Mouse (Mus musculus) heart, embryonic 15.5 days (tissue): ENCODE results near the gene Fundc1. TPM values are rescaled to one million over a fixed set of nuclear protein-coding genes. Genes with fewer than 3 reads are reported as not detected.
"Not testable (repeated sequence)": the region's sequence is repeated elsewhere in the genome, so short reads cannot be mapped to it uniquely, and the experiment has no call there.

Experiments used
- ATAC-seq: fragments of 200-750 bp; cut with Nextera tagmentation; replicated peaks from 2 replicates; pipeline ENCODE4 v1.8.0; 2017; ENCODE audit warnings: low read depth, moderate TSS enrichment; ENCODE audit not compliant: insufficient number of reproducible peaks, insufficient read depth, low FRiP score
- H3K27ac ChIP-seq: fragments of 300-500 bp; sonication (generic); 2 replicates; pipeline ENCODE4 v1.5.1; 2015; ENCODE audit warnings: mild to moderate bottlenecking, inconsistent platforms
- H3K27me3 ChIP-seq: fragments of 300-500 bp; sonication (generic); 2 replicates; pipeline ENCODE4 v1.6.1; 2015; ENCODE audit warnings: inconsistent platforms
- H3K36me3 ChIP-seq: fragments of 300-500 bp; sonication (generic); 2 replicates; pipeline ENCODE4 v1.6.1; 2015; ENCODE audit warnings: mild to moderate bottlenecking, inconsistent platforms
- H3K4me1 ChIP-seq: fragments of 300-500 bp; sonication (generic); replicated peaks from 2 replicates; pipeline ENCODE4 v1.6.1; 2015; ENCODE audit warnings: inconsistent platforms
- H3K4me2 ChIP-seq: fragments of 300-500 bp; sonication (generic); 2 replicates; pipeline ENCODE4 v1.6.1; 2015; ENCODE audit warnings: inconsistent platforms, mild to moderate bottlenecking, moderate library complexity
- H3K4me3 ChIP-seq: fragments of 300-500 bp; sonication (generic); 2 replicates; pipeline ENCODE4 v1.5.1; 2015; ENCODE audit warnings: mild to moderate bottlenecking, inconsistent platforms
- H3K9ac ChIP-seq: fragments of 300-500 bp; sonication (generic); 2 replicates; pipeline ENCODE4 v1.6.1; 2015; ENCODE audit warnings: mild to moderate bottlenecking, inconsistent platforms
- H3K9me3 ChIP-seq: fragments of 300-500 bp; sonication (generic); replicated peaks from 2 replicates; pipeline ENCODE4 v1.6.1; 2016; ENCODE audit warnings: inconsistent platforms
- WGBS: fragments of 180-500 bp; shearing (Covaris S2); methylation state at CpG from one replicate; pipeline ENCODE4 v1.1.7; 2015; ENCODE audit warnings: mixed read lengths; 5-methylcytosine and 5-hydroxymethylcytosine counted together
- polyA plus RNA-seq: library from polyadenylated mRNA; unstranded; fragments of >200 nt; fragmentation: Nextera tagmentation; extraction: Ambion mirVana; gene quantifications from 2 replicates; pipeline ENCODE4 v1.2.1, GENCODE M21; 2015

The Fundc1 gene
- polyA plus RNA-seq, 1 experiment from 2014 or later: 37.8 TPM

- not testable (repeated sequence) for H3K4me2 ChIP-seq, H3K27ac ChIP-seq, H3K9me3 ChIP-seq, H3K9ac ChIP-seq, H3K36me3 ChIP-seq, H3K27me3 ChIP-seq, ATAC-seq, H3K4me3 ChIP-seq, H3K4me1 ChIP-seq
Observed at GRCm38 (mm10) chrX:17551586-17551985, 20.5 kb downstream of the Fundc1 start.

DNA sequence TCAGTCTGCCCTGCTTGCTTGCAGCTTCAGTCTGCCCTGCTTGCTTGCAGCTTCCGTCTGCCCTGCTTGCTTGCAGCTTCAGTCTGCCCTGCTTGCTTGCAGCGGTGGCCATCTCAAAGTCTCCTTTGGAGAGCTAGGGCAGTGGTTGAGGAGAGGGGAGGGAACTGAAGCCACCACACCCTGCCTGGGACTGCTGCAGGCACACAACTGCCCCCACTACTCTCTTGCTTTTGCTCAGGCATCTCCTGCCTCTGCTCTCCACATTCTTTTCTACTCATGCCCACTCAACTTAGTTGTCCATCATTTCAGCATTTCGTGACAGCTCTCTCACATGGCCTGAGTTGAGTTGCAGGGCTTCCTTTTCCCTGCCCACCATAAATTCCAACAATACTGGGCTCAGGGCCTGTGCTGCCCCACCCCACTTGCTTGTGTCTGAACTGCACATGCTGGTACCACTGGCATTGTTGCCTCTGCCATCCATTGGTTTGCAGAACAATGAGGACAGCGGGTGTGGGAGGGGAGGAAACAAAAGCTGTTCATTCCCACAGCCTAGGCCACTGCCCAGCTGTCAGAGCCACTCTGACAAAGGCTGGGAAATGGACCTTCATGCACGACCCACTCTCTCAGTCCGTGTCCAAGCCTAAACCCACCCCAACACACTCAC, 24.9 kb downstream of the Fundc1 start:
- peak overlapping the region; percentile 37; the same call in 1 of the 2 replicates for H3K27ac ChIP-seq
- no peak for ATAC-seq
- no peaks in the 10 kb centered on the region for H3K36me3 ChIP-seq
- WGBS: 29% methylated on average over 6 of the region's 6 CpGs
- H3K27me3 ChIP-seq: no peaks in the 10 kb centered on the region
- H3K4me3 ChIP-seq: no peak overlapping the region
- no peak overlapping the region for H3K4me2 ChIP-seq
- 0 out of 2 replicates have a peak, but pooled peaks cover 6% of the 10 kb centered on the region for H3K4me1 ChIP-seq
- no peak overlapping the region for H3K9ac ChIP-seq
- H3K9me3 ChIP-seq: no peaks in the 10 kb centered on the region

DNA sequence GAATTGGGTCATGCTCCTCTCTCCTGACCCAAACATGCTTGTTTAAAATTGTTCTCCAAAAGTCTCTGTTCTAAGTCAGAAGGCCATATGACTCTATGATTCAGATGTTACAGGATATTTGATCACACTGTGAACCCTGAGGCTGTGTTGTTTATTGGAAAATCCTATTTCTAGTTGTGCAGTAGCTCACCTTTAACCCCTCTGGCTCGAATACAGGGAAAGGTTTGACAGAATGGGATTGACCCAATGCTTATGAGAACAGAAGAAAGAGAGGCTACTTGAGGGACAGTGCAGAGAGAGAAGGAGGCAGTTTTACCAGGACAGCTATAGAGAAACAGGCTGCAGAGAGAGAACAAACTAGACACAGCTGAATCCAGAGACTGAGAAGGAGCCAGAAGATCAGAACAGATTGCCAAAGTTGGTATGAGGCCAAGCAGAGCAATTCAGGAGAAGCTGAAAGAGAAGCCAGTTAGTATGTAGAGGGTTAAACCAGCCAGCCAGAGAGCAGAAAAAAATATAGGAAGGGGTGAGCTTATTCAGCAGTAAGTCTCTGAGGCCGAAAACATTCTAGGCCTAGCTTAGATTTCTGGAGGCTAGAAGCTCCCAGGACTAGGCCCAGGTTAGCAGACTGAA, 27.1 kb downstream of the Fundc1 start:
- Histone ChIP-seq H3K9ac (no peak overlapping the region), H3K36me3 (no peaks in the 10 kb centered on the region), H3K4me3 (no peak overlapping the region), H3K4me2 (no peak overlapping the region), H3K27ac (no peak overlapping the region), H3K27me3 (no peaks in the 10 kb centered on the region), H3K9me3 (no peaks in the 10 kb centered on the region), H3K4me1 (0 out of 2 replicates have a peak, but pooled peaks cover 6% of the 10 kb centered on the region)
- ATAC-seq: no peak
- WGBS: 40% methylated on average over 2 of the region's 2 CpGs

DNA sequence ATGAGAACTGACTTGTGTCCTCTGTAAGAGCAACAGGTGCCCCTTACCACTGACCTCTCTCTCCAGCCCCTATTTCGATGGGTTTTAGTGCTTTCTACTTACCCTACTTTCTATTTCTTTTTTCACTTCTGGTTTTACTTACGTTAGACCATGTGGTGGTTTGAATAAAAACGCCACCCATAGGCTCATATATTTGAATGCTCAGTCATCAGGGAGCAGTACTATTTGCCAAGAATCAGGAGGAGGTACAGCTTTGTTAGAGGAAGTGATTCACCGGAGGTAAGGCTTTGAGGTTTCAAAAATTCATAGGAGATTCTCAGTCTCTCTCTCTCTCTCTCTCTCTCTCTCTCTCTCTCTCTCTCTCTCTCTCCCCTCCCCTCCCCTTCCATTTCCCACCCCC, 34.4 kb downstream of the Fundc1 start:
- Histone ChIP-seq H3K36me3 (no peaks in the 10 kb centered on the region), H3K4me2 (no peak overlapping the region), H3K27me3 (no peaks in the 10 kb centered on the region), H3K27ac (no peak overlapping the region), H3K4me3 (no peak overlapping the region), H3K9me3 (no peaks in the 10 kb centered on the region), H3K9ac (no peak overlapping the region), H3K4me1 (no peaks in the 10 kb centered on the region)
- WGBS: 80% methylated on average over 4 of the region's 4 CpGs
- ATAC-seq: no peak

DNA sequence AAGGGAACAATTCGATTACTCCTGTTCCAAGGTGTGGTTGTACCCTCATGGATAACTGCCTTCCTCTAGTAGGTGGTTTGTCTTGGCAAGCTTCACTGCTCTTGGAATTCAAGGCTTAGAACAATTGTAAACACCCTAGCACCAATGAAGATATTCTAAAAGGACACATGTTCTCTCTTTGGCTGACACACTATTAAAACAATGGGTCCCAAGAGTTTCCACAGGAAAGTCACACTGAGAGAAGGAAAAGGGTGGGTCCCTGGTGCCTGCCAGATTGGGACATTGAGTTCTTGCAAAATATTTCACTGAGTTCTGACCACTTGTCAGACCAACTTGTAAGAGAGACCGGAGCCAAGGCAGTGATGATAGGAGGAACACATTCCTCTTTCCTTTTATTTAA, 45.1 kb downstream of the Fundc1 start:
- H3K4me3 ChIP-seq: no peak overlapping the region
- no peak overlapping the region for H3K27ac ChIP-seq
- 70% methylated on average over 2 of the region's 2 CpGs for WGBS
- no peaks in the 10 kb centered on the region for H3K36me3 ChIP-seq
- no peaks in the 10 kb centered on the region for H3K9me3 ChIP-seq
- ATAC-seq: no peak
- H3K27me3 ChIP-seq: no peaks in the 10 kb centered on the region
- no peak overlapping the region for H3K4me2 ChIP-seq
- no peak overlapping the region for H3K9ac ChIP-seq
- no peaks in the 10 kb centered on the region for H3K4me1 ChIP-seq

DNA sequence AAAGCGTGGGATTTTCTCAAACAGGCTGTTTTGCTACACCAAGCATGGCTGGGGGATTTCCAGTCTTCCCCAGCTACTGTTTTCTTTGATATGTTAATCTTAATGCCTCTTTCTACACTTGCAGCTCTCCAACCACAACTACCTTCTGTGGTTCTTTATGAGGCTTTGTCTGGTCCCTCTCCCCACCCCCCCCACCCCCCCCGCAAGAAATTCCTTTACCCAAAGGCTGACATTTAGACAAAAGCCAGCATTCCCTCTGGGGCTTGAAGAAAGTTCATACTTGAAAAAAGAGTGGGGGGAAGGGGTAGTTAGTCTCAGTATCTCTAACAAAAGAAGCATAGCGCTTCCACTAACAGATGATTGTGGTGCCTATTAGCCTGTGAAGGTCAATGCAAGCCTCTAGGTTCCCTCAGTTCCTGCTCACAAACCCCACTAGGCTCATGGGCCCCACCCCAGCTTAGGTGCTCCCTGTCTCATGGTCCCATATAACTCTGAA, 50.9 kb downstream of the Fundc1 start:
- H3K27ac ChIP-seq: no peak overlapping the region; the same call in 1 of the 2 replicates
- no peak overlapping the region for H3K4me2 ChIP-seq
- H3K27me3 ChIP-seq: no peaks in the 10 kb centered on the region
- H3K4me3 ChIP-seq: no peak overlapping the region
- H3K9ac ChIP-seq: no peak overlapping the region
- no peaks in the 10 kb centered on the region for H3K9me3 ChIP-seq
- no peaks in the 10 kb centered on the region for H3K4me1 ChIP-seq
- WGBS: 33% methylated on average over 3 of the region's 3 CpGs
- ATAC-seq: no peak
- H3K36me3 ChIP-seq: no peaks in the 10 kb centered on the region

GRCm38 (mm10) chrX:17520086-17520485, 52.0 kb downstream of the Fundc1 start:
- Histone ChIP-seq H3K4me3 (no peak overlapping the region), H3K4me2 (no peak overlapping the region)
- no peak for ATAC-seq

DNA sequence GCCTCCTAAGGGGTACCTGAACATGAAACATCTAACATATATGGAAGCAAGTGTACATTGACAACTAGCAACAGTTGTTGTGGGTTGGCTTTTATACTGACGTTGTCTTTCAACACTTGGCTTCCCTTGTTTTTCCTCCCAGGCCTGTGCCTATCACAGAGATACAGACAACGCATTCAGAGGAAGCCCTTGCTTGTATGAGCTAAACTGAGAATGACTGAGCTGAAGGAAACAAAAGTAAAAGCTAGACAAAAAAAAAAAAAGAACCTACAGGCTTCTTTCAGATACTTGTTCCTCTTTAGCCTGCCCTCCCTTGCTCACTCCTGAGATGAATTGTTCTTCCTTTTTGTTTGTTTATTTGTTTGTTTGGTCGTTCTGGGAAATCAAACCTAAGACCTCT, 58.1 kb downstream of the Fundc1 start:
- Histone ChIP-seq H3K36me3 (no peaks in the 10 kb centered on the region), H3K9me3 (no peaks in the 10 kb centered on the region), H3K9ac (no peak overlapping the region), H3K4me1 (no peaks in the 10 kb centered on the region), H3K27ac (no peak overlapping the region), H3K4me2 (no peak overlapping the region), H3K4me3 (no peak overlapping the region), H3K27me3 (no peaks in the 10 kb centered on the region)
- WGBS: 52% methylated on average over 3 of the region's 3 CpGs
- ATAC-seq: no peak

More at GRCm38 (mm10) chrX:17520086-17520485, 52.0 kb downstream of the Fundc1 start:
- Histone ChIP-seq H3K9ac (no peak overlapping the region), H3K4me1 (no peaks in the 10 kb centered on the region), H3K27ac (no peak overlapping the region), H3K36me3 (no peaks in the 10 kb centered on the region), H3K27me3 (no peaks in the 10 kb centered on the region), H3K9me3 (no peaks in the 10 kb centered on the region)

DNA sequence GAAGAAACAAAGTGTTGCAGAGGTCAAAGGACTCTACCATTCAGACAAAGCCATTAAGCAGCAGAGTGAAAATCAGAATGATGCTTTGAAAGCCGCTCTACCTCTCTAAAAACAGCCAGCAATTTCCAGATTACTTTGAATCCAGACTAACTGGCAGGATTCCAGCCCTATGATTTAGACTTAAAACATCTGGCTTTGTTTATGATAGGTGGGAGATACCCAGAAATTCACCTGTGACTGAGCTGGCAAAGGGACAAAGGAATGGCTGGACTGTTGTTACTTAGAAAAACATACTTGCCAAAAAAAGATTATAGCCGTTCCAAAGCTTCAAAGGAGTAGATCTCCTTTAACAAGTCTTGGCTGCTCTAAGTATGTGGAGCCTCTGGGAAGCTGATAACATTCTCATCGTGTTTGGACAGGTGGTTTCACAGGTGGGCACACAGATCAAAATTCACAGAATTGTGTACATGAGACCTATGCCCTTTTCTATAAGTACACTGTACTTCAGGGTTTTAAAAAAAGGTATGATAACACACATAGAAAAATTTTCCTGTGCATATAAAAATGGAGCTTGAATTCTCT, 60.0 kb downstream of the Fundc1 start:
- no peaks in the 10 kb centered on the region for H3K36me3 ChIP-seq
- no peaks in the 10 kb centered on the region for H3K9me3 ChIP-seq
- ATAC-seq: no peak
- no peak overlapping the region for H3K27ac ChIP-seq
- no peaks in the 10 kb centered on the region for H3K4me1 ChIP-seq
- 33% methylated on average over 3 of the region's 3 CpGs for WGBS
- H3K9ac ChIP-seq: no peak overlapping the region
- no peaks in the 10 kb centered on the region for H3K27me3 ChIP-seq
- H3K4me3 ChIP-seq: no peak overlapping the region
- H3K4me2 ChIP-seq: no peak overlapping the region
